Comparison of ENCODE assay signal across 8 mouse cellular contexts in the genomic region with DNA sequence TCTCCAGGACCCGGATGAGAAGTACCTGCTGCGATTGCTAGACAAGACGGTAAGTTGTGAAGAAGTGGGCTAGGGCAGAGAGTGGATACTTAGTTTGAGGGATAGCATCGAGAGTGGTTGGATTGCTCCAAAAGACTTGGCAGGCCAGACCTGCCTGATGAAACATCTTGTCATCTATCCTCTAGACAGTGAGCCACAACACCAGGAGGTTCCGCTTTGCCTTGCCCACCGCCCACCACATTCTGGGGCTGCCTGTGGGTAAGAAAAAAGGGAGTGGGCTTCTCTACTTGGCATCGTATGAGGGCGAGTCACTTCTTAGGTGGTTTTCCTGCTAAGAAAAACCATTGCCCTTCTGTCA. TPM values are rescaled to one million over a fixed set of nuclear protein-coding genes. Genes with fewer than 3 reads are reported as not detected.
DNase-seq lines count a peak whose midpoint lies in the region; ATAC-seq and TF ChIP-seq lines count a peak whose summit lies in the region.

No protein-coding gene starts in this region.

- peak overlapping the region; percentile 83 for H3K9ac ChIP-seq in intestine, embryonic 15.5 days
- peak overlapping the region; percentile 70 for H3K9ac ChIP-seq in neural tube, embryonic 12.5 days

- H3K4me3 ChIP-seq in left cerebral cortex, adult 2 months: peak overlapping the region; percentile 85
- H3K4me3 ChIP-seq in intestine, embryonic 15.5 days (replicated peaks): peak overlapping the region; percentile 83
- H3K4me3 ChIP-seq in neural tube, embryonic 12.5 days: peak overlapping the region; percentile 76

- peak overlapping the region; percentile 83 for H3K4me2 ChIP-seq in intestine, embryonic 15.5 days (replicated peaks)
- peak overlapping the region; percentile 85 for H3K4me2 ChIP-seq in neural tube, embryonic 12.5 days (replicated peaks)

- peaks cover 8% of the 10 kb centered on the region for H3K4me1 ChIP-seq in intestine, embryonic 15.5 days (replicated peaks)
- H3K4me1 ChIP-seq in neural tube, embryonic 12.5 days: peaks cover 10% of the 10 kb centered on the region

- H3K36me3 ChIP-seq in intestine, embryonic 15.5 days: peaks cover 19% of the 10 kb centered on the region
- H3K36me3 ChIP-seq in neural tube, embryonic 12.5 days: peaks cover 26% of the 10 kb centered on the region

- intact Hi-C loops in left cerebral cortex, adult 2 months (cut with DNase I): no loop called here
- intact Hi-C loops in left cerebral cortex, postnatal 36 days (cut with DNase I): no loop called here

- no peak overlapping the region for H3K27ac ChIP-seq in left cerebral cortex, adult 2 months
- no peak overlapping the region for H3K27ac ChIP-seq in intestine, embryonic 15.5 days
- H3K27ac ChIP-seq in neural tube, embryonic 12.5 days: no peak overlapping the region

- H3K27me3 ChIP-seq in intestine, embryonic 15.5 days (replicated peaks): no peaks in the 10 kb centered on the region
- H3K27me3 ChIP-seq in neural tube, embryonic 12.5 days (replicated peaks): no peaks in the 10 kb centered on the region

- TF ChIP-seq CTCF in left cerebral cortex, adult 2 months (IDR thresholded peaks at IDR 0.05): no peak

- H3K9me3 ChIP-seq in intestine, embryonic 15.5 days: no peaks in the 10 kb centered on the region
- H3K9me3 ChIP-seq in neural tube, embryonic 12.5 days: no peaks in the 10 kb centered on the region

- peak; percentile 20; the same call in 1 of the 2 replicates for ATAC-seq in common myeloid progenitor, adult 5-6 weeks (replicated peaks; ENCODE audit: low read depth, poor library complexity, severe bottlenecking)
- ATAC-seq in intestine, embryonic 15.5 days: peak; percentile 13; the same call in 1 of the 2 replicates
- 0 out of 2 replicates have a peak, but pooled peaks have one; percentile 17 for ATAC-seq in neural tube, embryonic 12.5 days (ENCODE audit: low FRiP score, low read depth)

- DNase-seq in left cerebral cortex, adult 2 months (ENCODE audit: extremely low spot score in 1 of 2, low spot score in 2 of 2): no peak
- no peak for DNase-seq in left cerebral cortex, postnatal 36 days (ENCODE audit: low spot score in 2 of 2)
- DNase-seq in layer of hippocampus, adult 11-12 months (ENCODE audit: low spot score): no peak
- no peak for DNase-seq in adrenal gland, adult 8-10 months
- no peak for DNase-seq in embryo, embryonic 11 days

- WGBS in intestine, embryonic 15.5 days: 23% methylated on average over 8 of the region's 8 CpGs
- WGBS in neural tube, embryonic 12.5 days: 35% methylated on average over 8 of the region's 8 CpGs

RNA-seq across cellular contexts. Expression of gene Cyb5r1, which starts 1.0 kb away (rescaled TPM):
- total RNA-seq in left cerebral cortex, adult 2 months (2021): 10 to 100 TPM; 20.3 to 23.3 TPM
- total RNA-seq in left cerebral cortex, postnatal 36 days (2021): 10 to 100 TPM; 18.9 to 19.9 TPM
- total RNA-seq in common myeloid progenitor, adult 5-6 weeks (2017): 22.5 and 23.4 TPM in 2 replicates
- 35.8 and 37.9 TPM in 2 replicates for polyA plus RNA-seq in intestine, embryonic 15.5 days (2015; fragmentation: Nextera tagmentation; extraction: Ambion mirVana)
- 27.9 and 29.8 TPM in 2 replicates for polyA plus RNA-seq in neural tube, embryonic 12.5 days (2016; fragmentation: Nextera tagmentation; extraction: Ambion mirVana)
- 10 to 100 TPM; 34.8 to 55.8 (median 42.2) TPM for total RNA-seq in adrenal gland, adult 8-10 months (2022)

RNA-seq across cellular contexts. Expression of gene Adipor1, which starts 8.8 kb away (rescaled TPM):
- total RNA-seq in left cerebral cortex, adult 2 months (2021): 10 to 100 TPM; 55.9 to 58.2 TPM
- 10 to 100 TPM; 60.2 to 62.8 TPM for total RNA-seq in left cerebral cortex, postnatal 36 days (2021)
- 29.5 and 36.4 TPM in 2 replicates for total RNA-seq in common myeloid progenitor, adult 5-6 weeks (2017)
- polyA plus RNA-seq in intestine, embryonic 15.5 days (2015; fragmentation: Nextera tagmentation; extraction: Ambion mirVana): 77.8 and 80.5 TPM in 2 replicates
- polyA plus RNA-seq in neural tube, embryonic 12.5 days (2016; fragmentation: Nextera tagmentation; extraction: Ambion mirVana): 71.1 and 74.5 TPM in 2 replicates
- total RNA-seq in adrenal gland, adult 8-10 months (2022): 100 to 1,000 TPM; 123 to 151 (median 129) TPM

RNA-seq across cellular contexts. Expression of gene 4933406M09Rik, which starts 20.7 kb away (rescaled TPM):
- total RNA-seq in left cerebral cortex, adult 2 months (2021): not detected
- not detected for total RNA-seq in left cerebral cortex, postnatal 36 days (2021)
- total RNA-seq in common myeloid progenitor, adult 5-6 weeks (2017): not detected in 2 replicates
- polyA plus RNA-seq in intestine, embryonic 15.5 days (2015; fragmentation: Nextera tagmentation; extraction: Ambion mirVana): not detected in 2 replicates
- not detected in 2 replicates for polyA plus RNA-seq in neural tube, embryonic 12.5 days (2016; fragmentation: Nextera tagmentation; extraction: Ambion mirVana)
- total RNA-seq in adrenal gland, adult 8-10 months (2022): not detected

RNA-seq across cellular contexts. Expression of gene Tmem183a, which starts 44.6 kb away (rescaled TPM):
- total RNA-seq in left cerebral cortex, adult 2 months (2021): 10 to 100 TPM; 57.2 to 70.8 TPM
- total RNA-seq in left cerebral cortex, postnatal 36 days (2021): 10 to 100 TPM; 80.1 to 87.0 TPM
- 44.0 and 51.2 TPM in 2 replicates for total RNA-seq in common myeloid progenitor, adult 5-6 weeks (2017)
- polyA plus RNA-seq in intestine, embryonic 15.5 days (2015; fragmentation: Nextera tagmentation; extraction: Ambion mirVana): 87.1 and 88.9 TPM in 2 replicates
- polyA plus RNA-seq in neural tube, embryonic 12.5 days (2016; fragmentation: Nextera tagmentation; extraction: Ambion mirVana): 110 and 114 TPM in 2 replicates
- 10 to 100 TPM; 39.2 to 61.6 (median 49.4) TPM for total RNA-seq in adrenal gland, adult 8-10 months (2022)

RNA-seq across cellular contexts. Expression of gene Klhl12, which starts 48.9 kb away (rescaled TPM):
- total RNA-seq in left cerebral cortex, adult 2 months (2021): 10 to 100 TPM; 36.1 to 38.9 TPM
- 10 to 100 TPM; 36.4 to 37.1 TPM for total RNA-seq in left cerebral cortex, postnatal 36 days (2021)
- total RNA-seq in common myeloid progenitor, adult 5-6 weeks (2017): 21.8 and 28.1 TPM in 2 replicates
- 21.7 and 22.2 TPM in 2 replicates for polyA plus RNA-seq in intestine, embryonic 15.5 days (2015; fragmentation: Nextera tagmentation; extraction: Ambion mirVana)
- 31.8 and 33.2 TPM in 2 replicates for polyA plus RNA-seq in neural tube, embryonic 12.5 days (2016; fragmentation: Nextera tagmentation; extraction: Ambion mirVana)
- total RNA-seq in adrenal gland, adult 8-10 months (2022): 10 to 100 TPM; 24.2 to 32.8 (median 26.4) TPM
